Mouse (Mus musculus) hindbrain, embryonic 11.5 days (tissue): ENCODE measurements around the gene Myo10. TPM values are rescaled to one million over a fixed set of nuclear protein-coding genes. Genes with fewer than 3 reads are reported as not detected.
A peak's percentile ranks its signal among the peaks of the same experiment; 100 is the strongest.

Experiments
- ATAC-seq: fragments of 200-750 bp; cut with Nextera tagmentation; 2 replicates; pipeline ENCODE4 v1.8.0; 2017; ENCODE audit warnings: mild to moderate bottlenecking, moderate TSS enrichment, moderate library complexity; ENCODE audit not compliant: low FRiP score
- DNase-seq: peaks from one replicate; pipeline ENCODE4 v3.0.0-alpha.2; 2015; ENCODE audit warnings: low spot score
- H3K27ac ChIP-seq: fragments of 300-500 bp; sonication (generic); 2 replicates; pipeline ENCODE4 v1.5.1; 2014; ENCODE audit warnings: mild to moderate bottlenecking, low read depth, low read length
- H3K27me3 ChIP-seq: fragments of 300-500 bp; sonication (generic); 2 replicates; pipeline ENCODE4 v1.6.1; 2014; ENCODE audit warnings: mild to moderate bottlenecking, low read length, moderate library complexity, mixed read lengths; ENCODE audit not compliant: control insufficient read depth, insufficient read depth
- H3K36me3 ChIP-seq: fragments of 300-500 bp; sonication (generic); 2 replicates; pipeline ENCODE4 v1.6.1; 2014; ENCODE audit warnings: mild to moderate bottlenecking, low read length, moderate library complexity, mixed read lengths; ENCODE audit not compliant: control insufficient read depth, insufficient read depth
- H3K4me1 ChIP-seq: fragments of 300-500 bp; sonication (generic); replicated peaks from 2 replicates; pipeline ENCODE4 v1.6.1; 2014; ENCODE audit warnings: low read length, mixed read lengths; ENCODE audit not compliant: control insufficient read depth, insufficient read depth
- H3K4me2 ChIP-seq: fragments of 300-500 bp; sonication (generic); replicated peaks from 2 replicates; pipeline ENCODE4 v1.6.1; 2014; ENCODE audit warnings: mild to moderate bottlenecking, low read depth, low read length
- H3K4me3 ChIP-seq: fragments of 300-500 bp; sonication (generic); 2 replicates; pipeline ENCODE4 v1.5.1; 2014; ENCODE audit warnings: low read depth, low read length
- H3K9ac ChIP-seq: fragments of 300-500 bp; sonication (generic); 2 replicates; pipeline ENCODE4 v1.6.1; 2014; ENCODE audit warnings: low read depth, low read length
- H3K9me3 ChIP-seq: fragments of 300-500 bp; sonication (generic); 2 replicates; pipeline ENCODE4 v1.6.1; 2016; ENCODE audit warnings: low read length; ENCODE audit not compliant: control insufficient read depth
- whole genome bisulfite sequencing: fragments of 180-500 bp; shearing (Covaris S2); extraction: QIAGEN DNeasy Blood & Tissue Kit; methylation state at CpG from one replicate; pipeline ENCODE4 v1.1.7; 2014; 5-methylcytosine and 5-hydroxymethylcytosine counted together
- polyA plus RNA-seq: library from polyadenylated mRNA; unstranded; fragments of >200 nt; fragmentation: Nextera tagmentation; extraction: Ambion mirVana; gene quantifications from 2 replicates; pipeline ENCODE4 v1.2.1, GENCODE M21; 2014

Myo10 gene
- polyA plus RNA-seq, 1 experiment from 2014 or later: 45.2 TPM

DNA sequence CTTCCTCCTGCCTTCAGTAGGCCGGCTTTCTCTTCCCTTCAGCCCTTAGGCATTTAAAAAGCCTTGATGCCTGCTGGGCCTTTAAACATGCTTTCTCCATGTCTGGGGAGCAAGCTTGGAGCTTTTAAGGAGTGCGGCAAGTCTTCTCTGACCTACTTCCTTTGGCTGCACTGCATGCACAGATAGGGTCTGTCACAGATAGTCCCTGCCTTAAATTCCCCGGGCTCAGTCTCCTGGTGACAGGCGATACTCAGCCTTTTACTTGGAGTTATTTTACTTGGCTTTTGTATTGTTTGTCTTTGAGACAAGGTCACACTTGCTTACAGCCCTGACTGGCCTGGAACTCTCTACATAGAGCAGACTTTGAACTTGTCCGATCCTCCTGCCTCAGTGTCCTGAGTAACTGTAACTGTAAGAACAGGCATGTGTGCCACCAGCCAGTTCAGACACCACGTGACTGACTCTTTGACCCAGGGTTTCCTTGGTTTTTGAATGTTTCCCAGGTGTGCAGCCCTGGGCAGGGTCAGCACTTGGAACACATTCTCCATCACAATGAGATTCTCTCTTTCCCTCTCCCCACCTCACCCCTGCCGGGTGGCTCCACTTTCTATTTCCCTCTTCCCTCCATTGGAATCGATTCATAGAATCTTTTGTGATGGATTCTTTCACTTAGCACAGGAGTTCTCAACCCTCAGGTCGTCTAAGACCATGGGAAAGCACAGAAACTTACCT is 147.4 kb downstream of the Myo10 start:
- Histone ChIP-seq H3K4me1 (peaks cover 6% of the 10 kb centered on the region), H3K4me3 (no peak overlapping the region), H3K9me3 (no peaks in the 10 kb centered on the region), H3K4me2 (no peak overlapping the region), H3K27me3 (no peaks in the 10 kb centered on the region), H3K9ac (no peak overlapping the region), H3K36me3 (no peaks in the 10 kb centered on the region), H3K27ac (no peak overlapping the region)
- WGBS: 55% methylated on average over 9 of the region's 9 CpGs
- no peak for DNase-seq
- no peak for ATAC-seq

DNA sequence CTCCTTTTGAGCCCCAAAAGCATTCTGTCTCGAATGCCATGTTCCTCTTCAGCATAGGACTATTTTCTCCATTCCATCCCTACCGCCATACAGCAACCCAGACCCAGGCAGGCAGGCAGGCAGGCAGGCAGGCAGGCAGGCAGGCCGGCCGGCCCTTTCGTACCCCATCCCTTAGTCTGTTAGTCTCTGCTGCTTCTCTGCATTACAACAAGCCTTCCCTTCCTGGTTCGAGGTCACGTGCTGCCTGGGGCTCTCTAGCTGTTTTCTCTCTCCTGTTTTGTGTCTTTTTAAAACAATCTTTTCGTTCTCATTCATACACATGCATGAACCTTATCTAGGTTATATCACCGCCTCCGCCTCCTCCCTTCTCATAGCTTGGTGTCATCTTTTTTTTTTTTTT is 149.5 kb downstream of the Myo10 start:
- DNase-seq (no peak), ATAC-seq (no peak)
- no peak overlapping the region for H3K4me2 ChIP-seq
- no peaks in the 10 kb centered on the region for H3K27me3 ChIP-seq
- H3K9ac ChIP-seq: no peak overlapping the region
- peak overlapping the region; percentile 24; the same call in 1 of the 2 replicates for H3K27ac ChIP-seq
- WGBS: 88% methylated on average over 10 of the region's 10 CpGs
- H3K4me3 ChIP-seq: no peak overlapping the region
- no peaks in the 10 kb centered on the region for H3K9me3 ChIP-seq
- H3K4me1 ChIP-seq: peaks cover 11% of the 10 kb centered on the region
- H3K36me3 ChIP-seq: no peaks in the 10 kb centered on the region

DNA sequence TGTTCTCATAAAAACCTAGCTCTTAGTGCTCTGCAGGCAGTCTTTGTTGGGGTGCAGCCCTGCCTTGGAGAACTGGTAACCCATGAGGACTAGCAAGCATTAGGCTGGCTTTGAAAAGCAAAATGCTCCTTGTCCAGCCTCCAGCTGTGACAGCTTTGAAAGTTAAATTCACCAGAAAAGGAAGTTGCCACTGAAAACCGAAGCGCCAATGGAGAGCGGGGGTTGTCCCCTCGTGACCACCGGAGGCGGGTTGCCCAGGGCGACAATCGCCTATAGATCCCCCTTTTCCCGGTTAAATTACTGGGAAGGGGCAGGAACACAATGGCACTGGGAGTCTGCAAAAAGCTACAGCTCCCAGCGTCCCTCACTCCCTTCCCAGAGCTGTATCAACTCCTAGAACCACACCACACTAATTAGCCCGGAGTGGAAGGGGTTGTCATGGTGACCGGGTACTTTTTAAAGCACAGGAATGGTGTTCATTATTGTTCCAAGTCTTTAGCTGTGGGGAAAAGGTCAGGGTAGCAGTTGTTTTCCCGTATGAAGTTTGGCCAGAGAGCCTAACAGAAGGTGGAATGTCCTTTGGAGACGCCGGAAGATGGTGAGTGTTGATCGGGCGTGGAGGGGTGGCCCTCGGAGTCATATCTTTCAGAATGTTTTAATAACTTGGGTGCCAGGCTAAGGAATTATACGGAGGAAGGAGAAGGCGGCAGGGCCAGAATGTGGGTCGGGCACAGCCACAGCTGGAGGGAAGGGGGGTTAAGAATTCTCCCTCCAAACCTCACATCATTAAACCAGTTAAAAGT is 151.6 kb downstream of the Myo10 start:
- Histone ChIP-seq H3K9me3 (no peaks in the 10 kb centered on the region), H3K27me3 (no peaks in the 10 kb centered on the region), H3K4me2 (peak overlapping the region; percentile 47), H3K4me1 (peaks cover 11% of the 10 kb centered on the region), H3K36me3 (no peaks in the 10 kb centered on the region), H3K27ac (peak overlapping the region; percentile 83), H3K4me3 (peak overlapping the region; percentile 32), H3K9ac (no peak overlapping the region; the same call in 1 of the 2 replicates)
- 2% methylated on average over 21 of the region's 21 CpGs for WGBS
- ATAC-seq: peak; percentile 94
- peak; percentile 87 for DNase-seq

DNA sequence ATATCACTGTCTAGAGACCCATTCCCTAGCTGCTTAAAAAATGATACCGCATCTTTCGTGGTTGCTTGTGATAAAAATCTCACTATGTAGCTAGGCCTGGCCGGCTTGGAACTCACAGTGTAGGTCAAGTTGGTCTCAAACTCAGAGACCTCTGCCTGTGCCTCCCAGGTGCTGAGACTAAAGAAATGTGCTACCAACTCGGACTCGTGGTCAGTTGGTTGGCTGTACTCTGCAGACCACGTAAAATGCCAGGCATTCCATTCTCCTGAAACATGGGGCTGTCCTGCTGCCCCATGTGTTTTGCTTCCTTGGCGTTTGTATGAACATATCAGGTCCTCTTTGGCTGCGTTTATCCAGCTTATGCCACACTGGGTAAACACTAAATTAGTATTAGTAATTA is 156.6 kb downstream of the Myo10 start:
- ATAC-seq (no peak), DNase-seq (no peak)
- H3K4me2 ChIP-seq: no peak overlapping the region
- no peak overlapping the region for H3K4me3 ChIP-seq
- WGBS: 69% methylated on average over 8 of the region's 8 CpGs
- H3K27me3 ChIP-seq: no peaks in the 10 kb centered on the region
- no peak overlapping the region for H3K27ac ChIP-seq
- H3K4me1 ChIP-seq: peaks cover 9% of the 10 kb centered on the region
- H3K9ac ChIP-seq: no peak overlapping the region
- no peaks in the 10 kb centered on the region for H3K9me3 ChIP-seq
- peaks cover 13% of the 10 kb centered on the region for H3K36me3 ChIP-seq

DNA sequence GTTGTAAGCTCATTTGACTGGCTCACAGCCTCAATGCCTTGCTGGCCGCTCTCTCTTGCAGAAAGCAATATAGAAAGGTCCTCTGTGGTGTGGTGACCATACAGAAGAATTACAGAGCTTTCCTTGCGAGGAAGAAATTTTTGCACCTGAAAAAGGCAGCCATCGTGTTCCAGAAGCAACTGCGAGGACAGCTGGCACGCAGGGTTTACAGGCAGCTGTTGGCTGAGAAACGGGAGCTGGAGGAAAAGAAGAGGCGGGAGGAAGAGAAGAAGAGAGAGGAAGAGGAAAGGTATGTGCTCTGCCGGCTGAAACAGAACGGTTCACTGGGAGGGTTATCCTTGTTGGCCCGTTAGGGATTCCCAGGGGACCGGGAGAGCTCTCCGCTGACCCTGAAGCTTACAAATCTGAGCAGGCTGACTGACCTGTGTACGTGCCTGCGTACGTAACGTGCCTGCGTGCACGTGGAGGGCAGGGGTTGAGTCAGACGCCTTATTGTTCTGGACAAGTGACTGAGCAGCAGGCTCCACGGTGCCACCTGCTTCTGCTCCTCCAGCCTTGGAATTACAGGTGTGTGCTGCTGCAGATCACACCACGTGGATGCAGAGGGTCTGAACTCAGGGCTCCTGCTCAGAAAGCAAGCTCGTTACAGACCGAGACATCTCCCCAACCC is 157.3 kb downstream of the Myo10 start:
- DNase-seq: no peak
- no peaks in the 10 kb centered on the region for H3K9me3 ChIP-seq
- H3K27me3 ChIP-seq: no peaks in the 10 kb centered on the region
- peaks cover 6% of the 10 kb centered on the region for H3K4me1 ChIP-seq
- 74% methylated on average over 23 of the region's 23 CpGs for WGBS
- H3K9ac ChIP-seq: no peak overlapping the region
- H3K4me3 ChIP-seq: no peak overlapping the region
- no peak for ATAC-seq
- no peak overlapping the region for H3K4me2 ChIP-seq
- H3K36me3 ChIP-seq: peaks cover 13% of the 10 kb centered on the region
- H3K27ac ChIP-seq: no peak overlapping the region

DNA sequence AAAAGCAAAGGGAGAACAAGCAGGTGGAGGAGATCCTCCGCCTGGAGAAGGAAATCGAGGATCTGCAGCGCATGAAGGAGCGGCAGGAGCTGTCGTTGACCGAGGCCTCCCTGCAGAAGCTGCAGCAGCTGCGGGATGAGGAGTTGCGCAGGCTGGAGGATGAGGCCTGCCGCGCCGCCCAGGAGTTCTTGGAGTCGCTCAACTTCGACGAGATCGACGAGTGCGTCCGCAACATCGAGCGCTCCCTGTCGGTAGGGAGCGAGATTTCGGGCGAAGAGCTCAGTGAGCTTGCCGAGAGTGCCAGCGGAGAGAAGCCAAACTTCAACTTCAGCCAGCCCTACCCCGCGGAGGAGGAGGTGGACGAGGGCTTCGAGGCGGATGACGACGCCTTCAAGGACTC is 158.7 kb downstream of the Myo10 start:
- H3K4me2 ChIP-seq: no peak overlapping the region
- H3K27me3 ChIP-seq: no peaks in the 10 kb centered on the region
- no peak overlapping the region for H3K27ac ChIP-seq
- no peaks in the 10 kb centered on the region for H3K9me3 ChIP-seq
- H3K9ac ChIP-seq: no peak overlapping the region
- H3K36me3 ChIP-seq: peaks cover 15% of the 10 kb centered on the region
- ATAC-seq (no peak), DNase-seq (no peak)
- WGBS: 84% methylated on average over 33 of the region's 33 CpGs
- no peaks in the 10 kb centered on the region for H3K4me1 ChIP-seq
- H3K4me3 ChIP-seq: no peak overlapping the region

DNA sequence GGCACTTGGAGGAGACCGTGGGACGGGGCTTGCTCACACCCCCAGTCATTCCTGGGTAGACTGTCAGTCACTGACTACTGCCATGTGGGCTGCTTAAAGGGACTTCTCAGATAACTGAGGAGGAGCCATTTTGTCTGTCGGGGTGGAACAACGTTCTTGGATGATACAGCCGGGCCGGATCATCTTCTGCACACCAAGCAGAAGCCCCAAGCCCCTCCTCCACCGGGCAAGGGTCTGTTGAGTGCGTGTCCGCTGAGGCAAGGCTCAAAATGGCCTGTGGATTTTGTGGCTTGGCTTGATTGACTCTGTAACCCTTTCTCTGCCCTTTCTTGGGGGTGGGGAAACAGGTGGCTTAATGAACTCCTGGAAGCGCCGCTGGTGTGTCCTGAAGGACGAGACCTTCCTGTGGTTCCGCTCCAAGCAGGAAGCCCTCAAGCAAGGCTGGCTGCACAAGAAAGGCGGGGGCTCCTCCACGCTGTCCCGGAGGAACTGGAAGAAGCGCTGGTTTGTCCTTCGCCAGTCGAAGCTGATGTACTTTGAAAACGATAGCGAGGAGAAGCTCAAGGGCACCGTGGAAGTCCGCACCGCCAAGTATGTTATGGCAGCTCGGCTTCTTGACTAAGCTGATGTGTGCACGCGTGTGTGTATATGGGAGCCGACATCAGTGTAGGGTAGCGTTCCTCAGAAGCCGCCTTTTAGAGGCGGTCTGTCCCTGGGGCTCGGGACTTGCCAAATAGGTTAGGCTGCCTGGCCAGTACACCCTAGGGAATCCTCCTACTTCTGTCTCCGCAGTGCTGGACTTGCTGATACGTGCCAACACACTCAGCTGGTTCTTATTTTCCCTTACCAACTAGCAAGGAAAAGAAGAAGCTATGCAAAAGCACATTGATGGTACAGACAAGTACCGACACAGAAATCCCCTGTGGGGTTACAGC is 163.4 kb downstream of the Myo10 start:
- no peaks in the 10 kb centered on the region for H3K4me1 ChIP-seq
- ATAC-seq: no peak

DNA sequence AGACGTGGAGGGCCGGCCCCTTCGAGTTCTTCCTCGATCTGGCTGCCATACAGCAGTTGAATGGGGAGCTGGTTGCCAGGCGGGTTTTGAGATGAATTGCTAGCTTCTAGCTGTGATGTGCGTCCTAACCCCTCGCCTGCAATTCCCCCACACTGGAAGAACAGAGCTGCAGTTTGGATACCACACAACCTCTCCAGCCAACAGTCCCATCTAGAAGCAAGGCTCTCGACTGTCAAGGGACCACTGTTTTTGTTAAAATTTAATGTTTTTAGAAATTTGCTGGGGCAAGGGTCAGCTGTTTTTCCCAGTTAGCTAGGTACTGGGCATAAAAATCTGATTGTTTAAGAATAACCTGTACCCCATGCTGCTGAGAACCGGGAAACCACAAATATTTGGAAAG is 165.1 kb downstream of the Myo10 start:
- Histone ChIP-seq H3K4me1 (no peaks in the 10 kb centered on the region), H3K9ac (no peak overlapping the region), H3K4me3 (no peak overlapping the region), H3K36me3 (peaks cover 7% of the 10 kb centered on the region; the same call in 1 of the 2 replicates), H3K27ac (no peak overlapping the region), H3K27me3 (no peaks in the 10 kb centered on the region), H3K9me3 (no peaks in the 10 kb centered on the region), H3K4me2 (no peak overlapping the region)
- no peak for DNase-seq
- ATAC-seq: no peak
- 64% methylated on average over 9 of the region's 9 CpGs for WGBS

More for the DNA sequence above, 163.4 kb downstream of the Myo10 start:
- peaks cover 16% of the 10 kb centered on the region for H3K36me3 ChIP-seq
- H3K4me3 ChIP-seq: no peak overlapping the region
- H3K27me3 ChIP-seq: no peaks in the 10 kb centered on the region
- H3K4me2 ChIP-seq: no peak overlapping the region
- DNase-seq: no peak
- 91% methylated on average over 35 of the region's 35 CpGs for WGBS
- no peak overlapping the region for H3K27ac ChIP-seq
- no peaks in the 10 kb centered on the region for H3K9me3 ChIP-seq
- no peak overlapping the region for H3K9ac ChIP-seq
